Mouse (Mus musculus) effector memory CD4-positive, alpha-beta T cell, adult 5 months (primary cell): ENCODE measurements around the gene Nit1. TPM values are rescaled to one million over a fixed set of nuclear protein-coding genes. Genes with fewer than 3 reads are reported as not detected.

Experiments
- polyA plus RNA-seq: library from polyadenylated mRNA; unstranded; fragments of 100-300 nt; shearing (Covaris generic); gene quantifications from one replicate; pipeline ENCODE4 v1.2.1, GENCODE M21; 2017

The Nit1 gene
- 27.7 TPM for polyA plus RNA-seq

GRCm38 (mm10) chr1:171345225-171346094 is at the start of gene Nit1, which contains the start of gene Pfdn2:
Gene Nit1 (minus strand): TSS chr1:171345646.
Gene Pfdn2 (plus strand): TSS chr1:171345670.

DNA sequence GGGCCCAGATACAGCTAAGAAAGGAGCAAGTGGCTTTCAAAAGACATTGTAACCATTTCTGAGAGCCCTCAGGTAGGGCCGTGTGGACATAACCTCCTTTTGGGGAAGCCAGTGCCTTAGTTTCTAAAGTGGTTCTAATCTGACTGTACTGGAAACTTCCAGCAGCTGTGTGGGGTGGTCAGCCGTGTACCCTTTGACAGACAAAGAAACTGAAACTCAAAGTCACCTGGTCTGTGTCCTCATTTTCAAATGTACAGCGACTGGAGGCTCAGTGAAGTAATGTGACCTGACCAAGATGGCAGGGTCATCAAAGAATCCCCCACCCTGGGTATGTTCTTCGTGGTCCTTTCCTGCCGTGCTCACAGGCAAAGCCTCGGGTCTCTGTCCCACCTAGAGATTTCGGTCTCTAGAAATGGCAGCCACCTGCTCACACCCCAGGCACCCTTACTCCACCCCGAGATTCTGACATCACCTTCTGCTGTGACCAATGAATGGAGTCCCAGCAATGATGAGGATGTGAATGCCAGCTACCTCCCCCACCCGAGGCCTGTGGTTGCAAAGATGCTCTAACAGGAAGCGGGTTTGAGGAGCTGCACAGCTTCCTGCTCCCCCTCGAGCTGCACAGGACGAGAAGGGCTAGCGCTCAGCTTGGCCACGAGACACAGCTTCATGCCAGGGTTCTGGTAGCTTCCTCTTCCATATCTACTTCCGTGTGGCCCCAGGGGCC is 43.1 kb upstream of the Nit1 start, which contains the start of gene Arhgap30:
Gene Arhgap30, plus strand, starts transcription at position 579 of the 727 bp plus-strand sequence.

GRCm38 (mm10) chr1:171369845-171370556 is 24.6 kb upstream of the Nit1 start, which contains the start of gene Nectin4:
Gene Nectin4 (plus strand): TSS chr1:171370099.

GRCm38 (mm10) chr1:171360656-171361055 is 15.2 kb upstream of the Nit1 start, which contains the start of gene Klhdc9:
Gene Klhdc9 (minus strand): TSS chr1:171360798.

DNA sequence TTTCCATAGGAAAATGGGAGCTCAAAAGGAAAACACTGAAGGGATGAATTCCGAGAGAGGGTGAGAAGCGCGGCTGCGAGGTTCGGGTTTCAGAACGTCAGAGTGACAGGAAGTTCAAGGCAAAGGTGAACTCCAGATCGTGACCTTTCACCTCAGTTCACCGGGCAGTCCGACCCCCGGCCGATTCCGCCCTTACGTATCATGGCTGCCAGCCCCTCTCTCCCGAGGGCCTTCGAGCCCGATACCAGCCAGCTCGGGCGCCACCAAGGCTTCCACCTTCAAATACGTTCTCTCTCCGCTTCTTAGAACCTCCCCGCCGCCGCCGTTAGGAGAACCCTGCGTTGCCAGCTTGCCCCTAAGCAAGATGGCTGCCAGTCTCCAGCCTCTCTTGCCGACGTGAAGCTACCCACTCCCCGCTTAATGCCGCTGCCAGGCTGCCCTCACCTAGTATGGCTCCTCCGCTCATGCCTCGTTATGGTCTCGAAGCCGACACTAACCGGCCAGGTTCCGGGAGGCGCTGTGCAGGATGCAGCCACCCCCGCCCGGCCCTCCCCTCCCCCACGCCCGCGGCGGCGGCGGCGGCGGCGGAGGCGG is 16.5 kb downstream of the Nit1 start, which contains the start of gene Dedd:
Gene Dedd, plus strand, starts transcription at position 307 of the 594 bp plus-strand sequence.

GRCm38 (mm10) chr1:171294298-171295062 is 51.0 kb downstream of the Nit1 start, which contains the start of gene Ufc1:
Gene Ufc1 (minus strand): TSS chr1:171295024.

Other genes starting within 250 kb of the Nit1 start
- 1.4 TPM for gene Cfap126, start 231.7 kb downstream of the Nit1 start, polyA plus RNA-seq
- 124 TPM for gene Sdhc, start 195.0 kb downstream of the Nit1 start, polyA plus RNA-seq
- gene Mpz, start 194.9 kb downstream of the Nit1 start, polyA plus RNA-seq: not detected
- gene Pcp4l1, start 149.4 kb downstream of the Nit1 start, polyA plus RNA-seq: not detected
- 0.24 TPM for gene Nr1i3, start 131.7 kb downstream of the Nit1 start, polyA plus RNA-seq
- 19.9 TPM for gene Tomm40l, start 123.1 kb downstream of the Nit1 start, polyA plus RNA-seq
- gene Apoa2, start 120.6 kb downstream of the Nit1 start, polyA plus RNA-seq: not detected
- gene Fcer1g, start 111.3 kb downstream of the Nit1 start, polyA plus RNA-seq: 0.96 TPM
- not detected for gene Adamts4, start 95.2 kb downstream of the Nit1 start, polyA plus RNA-seq
- 98.0 TPM for gene Ndufs2, start 94.3 kb downstream of the Nit1 start, polyA plus RNA-seq
- gene B4galt3, start 75.3 kb downstream of the Nit1 start, polyA plus RNA-seq: 48.0 TPM
- 69.2 TPM for gene Ppox, start 64.5 kb downstream of the Nit1 start, polyA plus RNA-seq
- gene Usp21, start 57.7 kb downstream of the Nit1 start, polyA plus RNA-seq: 44.2 TPM
- gene Ufc1, start 50.6 kb downstream of the Nit1 start, polyA plus RNA-seq: 47.4 TPM
- 23.9 TPM for gene Dedd, start 16.5 kb downstream of the Nit1 start, polyA plus RNA-seq
- 116 TPM for gene Pfdn2, start within 50 bp of the Nit1 start, polyA plus RNA-seq
- gene Klhdc9, start 15.2 kb upstream of the Nit1 start, polyA plus RNA-seq: not detected
- gene Nectin4, start 24.5 kb upstream of the Nit1 start, polyA plus RNA-seq: not detected
- gene Arhgap30, start 43.3 kb upstream of the Nit1 start, polyA plus RNA-seq: 131 TPM
- gene Usf1, start 65.7 kb upstream of the Nit1 start, polyA plus RNA-seq: 55.7 TPM
- 1.3 TPM for gene Tstd1, start 73.2 kb upstream of the Nit1 start, polyA plus RNA-seq
- not detected for gene F11r, start 91.9 kb upstream of the Nit1 start, polyA plus RNA-seq
- 5.2 TPM for gene Alyref2, start 157.8 kb upstream of the Nit1 start, polyA plus RNA-seq
- gene Itln1, start 189.6 kb upstream of the Nit1 start, polyA plus RNA-seq: not detected
- gene Cd244a, start 213.5 kb upstream of the Nit1 start, polyA plus RNA-seq: 0.14 TPM